In genomic region chr12:78981938-78982825, GRCm38 (mm10) we compare ENCODE assay signal across 10 mouse cellular contexts. TPM values are rescaled to one million over a fixed set of nuclear protein-coding genes. Genes with fewer than 3 reads are reported as not detected.
A peak's percentile ranks its signal among the peaks of the same experiment; 100 is the strongest.
DNase-seq lines count a peak whose midpoint lies in the region; ATAC-seq and TF ChIP-seq lines count a peak whose summit lies in the region.
"Had no signal": no experiment of that assay in that cellular context is flagged by ENCODE, and none has a peak within 500 bp of the region (broad histone marks: within the 10 kb centered on the region; RNA-seq: fewer than 3 reads in every experiment).

No protein-coding gene starts in this region.

- no peak for TF ChIP-seq CTCF in lung, postnatal 0 days (IDR thresholded peaks at IDR 0.05)
- TF ChIP-seq CTCF in forebrain, postnatal 0 days (IDR thresholded peaks at IDR 0.05; ENCODE audit: low read depth): no peak

- no peaks in the 10 kb centered on the region for H3K27me3 ChIP-seq in embryonic facial prominence, embryonic 15.5 days
- H3K27me3 ChIP-seq in embryonic facial prominence, embryonic 10.5 days (replicated peaks; ENCODE audit: low read depth, poor library complexity, severe bottlenecking): no peaks in the 10 kb centered on the region
- no peaks in the 10 kb centered on the region for H3K27me3 ChIP-seq in lung, postnatal 0 days (replicated peaks; ENCODE audit: insufficient read depth, low read length)
- no peaks in the 10 kb centered on the region for H3K27me3 ChIP-seq in forebrain, postnatal 0 days (ENCODE audit: insufficient read depth, low read length)

- H3K27ac ChIP-seq in embryonic facial prominence, embryonic 15.5 days (replicated peaks): no peak overlapping the region
- H3K27ac ChIP-seq in embryonic facial prominence, embryonic 10.5 days (replicated peaks): no peak overlapping the region
- H3K27ac ChIP-seq in lung, postnatal 0 days (ENCODE audit: low read length): no peak overlapping the region
- no peak overlapping the region for H3K27ac ChIP-seq in forebrain, postnatal 0 days (ENCODE audit: low read depth, low read length)
- H3K27ac ChIP-seq: midbrain, embryonic 10.5 days had no signal

- no peak overlapping the region for H3K9ac ChIP-seq in embryonic facial prominence, embryonic 15.5 days
- no peak overlapping the region for H3K9ac ChIP-seq in lung, postnatal 0 days (replicated peaks; ENCODE audit: low read depth)
- H3K9ac ChIP-seq in forebrain, postnatal 0 days: no peak overlapping the region

- peak; percentile 46 for ATAC-seq in embryonic facial prominence, embryonic 15.5 days (ENCODE audit: insufficient number of reproducible peaks, low FRiP score, low TSS enrichment, low read depth)
- no peak for ATAC-seq in lung, postnatal 0 days
- no peak for ATAC-seq in forebrain, postnatal 0 days

- no peak for DNase-seq in embryonic facial prominence, embryonic 10.5 days (ENCODE audit: low spot score)
- DNase-seq in lung, postnatal 0 days (ENCODE audit: low spot score): no peak
- DNase-seq in lung, adult 18-20 months: no peak
- peak; percentile 5 for DNase-seq in NIH3T3 (ENCODE audit: low read depth)
- DNase-seq in kidney, postnatal 25 days: peak; percentile 11 to 60
- no peak for DNase-seq in forebrain, postnatal 0 days
- DNase-seq in layer of hippocampus, adult 9-10 months (ENCODE audit: low spot score): no peak

- H3K4me1 ChIP-seq in embryonic facial prominence, embryonic 15.5 days: peaks cover 11% of the 10 kb centered on the region; the same call in 1 of the 2 replicates
- no peaks in the 10 kb centered on the region for H3K4me1 ChIP-seq in embryonic facial prominence, embryonic 10.5 days
- H3K4me1 ChIP-seq in lung, postnatal 0 days (ENCODE audit: insufficient read depth, low read depth, low read length): no peaks in the 10 kb centered on the region; the same call in 1 of the 2 replicates
- H3K4me1 ChIP-seq in forebrain, postnatal 0 days (ENCODE audit: insufficient read depth): peaks cover 6% of the 10 kb centered on the region
- H3K4me1 ChIP-seq: midbrain, embryonic 10.5 days had no signal

- no peaks in the 10 kb centered on the region for H3K9me3 ChIP-seq in embryonic facial prominence, embryonic 15.5 days (replicated peaks)
- no peaks in the 10 kb centered on the region for H3K9me3 ChIP-seq in embryonic facial prominence, embryonic 10.5 days
- H3K9me3 ChIP-seq in lung, postnatal 0 days (ENCODE audit: low read length): no peaks in the 10 kb centered on the region
- no peaks in the 10 kb centered on the region for H3K9me3 ChIP-seq in forebrain, postnatal 0 days (ENCODE audit: low read length)
- H3K9me3 ChIP-seq: midbrain, embryonic 10.5 days had no signal

- H3K4me2 ChIP-seq in embryonic facial prominence, embryonic 15.5 days (replicated peaks): no peak overlapping the region
- no peak overlapping the region for H3K4me2 ChIP-seq in lung, postnatal 0 days (replicated peaks; ENCODE audit: low read depth, low read length)
- H3K4me2 ChIP-seq in forebrain, postnatal 0 days (ENCODE audit: low read depth): no peak overlapping the region
- H3K4me2 ChIP-seq: heart, embryonic 11.5 days had no signal

- TF ChIP-seq EP300 in lung, postnatal 0 days (IDR thresholded peaks at IDR 0.05): 0 out of 2 replicates have a peak, but pooled peaks have one; percentile 21

- 60% methylated on average over 9 of the region's 9 CpGs for WGBS in embryonic facial prominence, embryonic 15.5 days
- 71% methylated on average over 9 of the region's 9 CpGs for WGBS in embryonic facial prominence, embryonic 10.5 days
- 55% methylated on average over 9 of the region's 9 CpGs for WGBS in lung, postnatal 0 days
- 65% methylated on average over 9 of the region's 9 CpGs for WGBS in forebrain, postnatal 0 days

- no peaks in the 10 kb centered on the region for H3K36me3 ChIP-seq in embryonic facial prominence, embryonic 15.5 days
- no peaks in the 10 kb centered on the region for H3K36me3 ChIP-seq in embryonic facial prominence, embryonic 10.5 days (replicated peaks)
- H3K36me3 ChIP-seq in lung, postnatal 0 days (ENCODE audit: insufficient read depth, low read length): no peaks in the 10 kb centered on the region
- peaks cover 5% of the 10 kb centered on the region; the same call in 1 of the 2 replicates for H3K36me3 ChIP-seq in forebrain, postnatal 0 days (ENCODE audit: insufficient read depth)
- H3K36me3 ChIP-seq: midbrain, embryonic 10.5 days had no signal

- no peak overlapping the region for H3K4me3 ChIP-seq in embryonic facial prominence, embryonic 15.5 days (replicated peaks)
- no peak overlapping the region for H3K4me3 ChIP-seq in embryonic facial prominence, embryonic 10.5 days
- no peak overlapping the region for H3K4me3 ChIP-seq in lung, postnatal 0 days (ENCODE audit: low read depth, low read length)
- H3K4me3 ChIP-seq in forebrain, postnatal 0 days (ENCODE audit: low read depth, low read length): no peak overlapping the region
- H3K4me3 ChIP-seq: midbrain, embryonic 10.5 days had no signal

RNA-seq across cellular contexts. Expression of gene Tmem229b, which starts 25.2 kb away (rescaled TPM):
- 10.3 and 11.8 TPM in 2 replicates for polyA plus RNA-seq in embryonic facial prominence, embryonic 15.5 days (2015; fragmentation: Nextera tagmentation; extraction: Ambion mirVana)
- polyA plus RNA-seq in embryonic facial prominence, embryonic 10.5 days (2016; fragmentation: Nextera tagmentation; extraction: Ambion mirVana): 3.5 and 3.8 TPM in 2 replicates
- 5.1 and 5.3 TPM in 2 replicates for polyA plus RNA-seq in lung, postnatal 0 days (2015; fragmentation: Nextera tagmentation; extraction: Ambion mirVana)
- total RNA-seq in forebrain, postnatal 0 days (2014; rRNA removed): 111 and 153 TPM in 2 replicates
- polyA plus RNA-seq in forebrain, postnatal 0 days (2015; fragmentation: Nextera tagmentation; extraction: Ambion mirVana): 47.5 and 54.8 TPM in 2 replicates

RNA-seq across cellular contexts. Expression of gene Plekhh1, which starts 46.8 kb away (rescaled TPM):
- polyA plus RNA-seq in embryonic facial prominence, embryonic 15.5 days (2015; fragmentation: Nextera tagmentation; extraction: Ambion mirVana): 4.0 and 4.2 TPM in 2 replicates
- 4.3 and 5.9 TPM in 2 replicates for polyA plus RNA-seq in embryonic facial prominence, embryonic 10.5 days (2016; fragmentation: Nextera tagmentation; extraction: Ambion mirVana)
- 1.9 and 2.2 TPM in 2 replicates for polyA plus RNA-seq in lung, postnatal 0 days (2015; fragmentation: Nextera tagmentation; extraction: Ambion mirVana)
- 3.8 and 4.8 TPM in 2 replicates for total RNA-seq in forebrain, postnatal 0 days (2014; rRNA removed)
- polyA plus RNA-seq in forebrain, postnatal 0 days (2015; fragmentation: Nextera tagmentation; extraction: Ambion mirVana): 0.47 and 0.86 TPM in 2 replicates

Comparison
In these comparisons a context has a peak if more than half of its experiments do, and no peak if none do; other contexts are left out.
1. DNase-seq: peak in NIH3T3 (single experiment) and kidney, postnatal 25 days (2 of 2); none in embryonic facial prominence, embryonic 10.5 days (single experiment), lung, postnatal 0 days (single experiment), lung, adult 18-20 months (0 of 2), forebrain, postnatal 0 days (single experiment) and layer of hippocampus, adult 9-10 months (single experiment).